ENCODE assay signal across 8 mouse cellular contexts in genomic region chr6:87582456-87582855, GRCm38 (mm10). TPM values are rescaled to one million over a fixed set of nuclear protein-coding genes. Genes with fewer than 3 reads are reported as not detected.
A peak's percentile ranks its signal among the peaks of the same experiment; 100 is the strongest.
DNase-seq lines count a peak whose midpoint lies in the region; ATAC-seq lines count a peak whose summit lies in the region.

No protein-coding gene starts in this region.

- peak overlapping the region; percentile 45; the same call in 1 of the 2 replicates for H3K27ac ChIP-seq in stomach, embryonic 14.5 days (ENCODE audit: low read length)
- no peak overlapping the region for H3K27ac ChIP-seq in hindbrain, embryonic 13.5 days
- H3K27ac ChIP-seq in hindbrain, embryonic 10.5 days = no peak overlapping the region

- 48% methylated on average over 6 of the region's 6 CpGs for WGBS in stomach, embryonic 14.5 days
- 82% methylated on average over 6 of the region's 6 CpGs for WGBS in hindbrain, embryonic 13.5 days
- 84% methylated on average over 6 of the region's 6 CpGs for WGBS in hindbrain, embryonic 10.5 days

- peaks cover 57% of the 10 kb centered on the region for H3K27me3 ChIP-seq in megakaryocyte, embryonic 14.5 days (replicated peaks)
- no peaks in the 10 kb centered on the region for H3K27me3 ChIP-seq in stomach, embryonic 14.5 days (ENCODE audit: control insufficient read depth, insufficient read depth, low read length)
- 0 out of 2 replicates have a peak, but pooled peaks cover 3% of the 10 kb centered on the region for H3K27me3 ChIP-seq in hindbrain, embryonic 13.5 days
- H3K27me3 ChIP-seq in hindbrain, embryonic 10.5 days (ENCODE audit: insufficient read depth, poor library complexity, severe bottlenecking) = peaks cover 10% of the 10 kb centered on the region; the same call in 1 of the 2 replicates

- peak overlapping the region; percentile 79 for H3K4me3 ChIP-seq in megakaryocyte, embryonic 14.5 days (replicated peaks)
- no peak overlapping the region for H3K4me3 ChIP-seq in stomach, embryonic 14.5 days (ENCODE audit: low read depth, low read length)
- no peak overlapping the region for H3K4me3 ChIP-seq in hindbrain, embryonic 13.5 days
- H3K4me3 ChIP-seq in hindbrain, embryonic 10.5 days = no peak overlapping the region

- H3K9ac ChIP-seq in stomach, embryonic 14.5 days (replicated peaks; ENCODE audit: low read depth, low read length) = no peak overlapping the region
- no peak overlapping the region for H3K9ac ChIP-seq in hindbrain, embryonic 13.5 days

- H3K9me3 ChIP-seq in megakaryocyte, embryonic 14.5 days = peaks cover 15% of the 10 kb centered on the region
- no peaks in the 10 kb centered on the region for H3K9me3 ChIP-seq in stomach, embryonic 14.5 days (ENCODE audit: control insufficient read depth, low read depth, low read length)
- no peaks in the 10 kb centered on the region for H3K9me3 ChIP-seq in hindbrain, embryonic 13.5 days
- no peaks in the 10 kb centered on the region for H3K9me3 ChIP-seq in hindbrain, embryonic 10.5 days

- peaks cover 56% of the 10 kb centered on the region for H3K4me1 ChIP-seq in megakaryocyte, embryonic 14.5 days
- H3K4me1 ChIP-seq in stomach, embryonic 14.5 days (ENCODE audit: control insufficient read depth, insufficient read depth, low read length) = 0 out of 2 replicates have a peak, but pooled peaks cover 4% of the 10 kb centered on the region
- peaks cover 7% of the 10 kb centered on the region; the same call in 1 of the 2 replicates for H3K4me1 ChIP-seq in hindbrain, embryonic 13.5 days (replicated peaks)
- H3K4me1 ChIP-seq in hindbrain, embryonic 10.5 days (replicated peaks) = peaks cover 10% of the 10 kb centered on the region

- peak; percentile 29 to 58 for DNase-seq in kidney, postnatal 4 days
- no peak for DNase-seq in hindbrain, embryonic 10.5 days (ENCODE audit: low spot score)
- no peak for DNase-seq in left cerebral cortex, adult 8-10 months (ENCODE audit: low spot score in 2 of 2)

- ATAC-seq in megakaryocyte, adult 5-6 weeks (ENCODE audit: poor library complexity, severe bottlenecking) = no peak
- peak; percentile 81 for ATAC-seq in granulocyte monocyte progenitor cell, adult 5-6 weeks (replicated peaks; ENCODE audit: poor library complexity, severe bottlenecking)
- ATAC-seq in stomach, embryonic 14.5 days (ENCODE audit: insufficient number of reproducible peaks, insufficient read depth, low FRiP score, low read depth) = peak; percentile 73
- ATAC-seq in hindbrain, embryonic 13.5 days (ENCODE audit: low FRiP score) = no peak

- no peak overlapping the region for H3K4me2 ChIP-seq in stomach, embryonic 14.5 days (replicated peaks; ENCODE audit: low read depth, low read length)
- H3K4me2 ChIP-seq in hindbrain, embryonic 13.5 days = no peak overlapping the region

- H3K36me3 ChIP-seq in megakaryocyte, embryonic 14.5 days (replicated peaks; ENCODE audit: low read length) = peaks cover 28% of the 10 kb centered on the region
- no peaks in the 10 kb centered on the region for H3K36me3 ChIP-seq in stomach, embryonic 14.5 days (ENCODE audit: control insufficient read depth, insufficient read depth, low read length)
- 0 out of 2 replicates have a peak, but pooled peaks cover 7% of the 10 kb centered on the region for H3K36me3 ChIP-seq in hindbrain, embryonic 13.5 days
- no peaks in the 10 kb centered on the region for H3K36me3 ChIP-seq in hindbrain, embryonic 10.5 days

RNA-seq across cellular contexts. Expression of gene Prokr1, which starts 8.1 kb away (rescaled TPM):
- 0.51 and 1.1 TPM in 2 replicates for polyA plus RNA-seq in megakaryocyte, embryonic 14.5 days (2012; ENCODE audit: insufficient read depth, low replicate concordance)
- total RNA-seq in megakaryocyte, adult 5-6 weeks (2015) = 0.11 and 0.29 TPM in 2 replicates
- total RNA-seq in megakaryocyte, adult 5-6 weeks (2017) = 0.08 and 0.26 TPM in 2 replicates
- total RNA-seq in granulocyte monocyte progenitor cell, adult 5-6 weeks (2014; fragmentation: Nextera tagmentation) = 0.15 and 1.6 TPM in 2 replicates
- 0.21 TPM in 1 of 2 replicates, not detected in the other for total RNA-seq in granulocyte monocyte progenitor cell, adult 5-6 weeks (2017)
- 2.2 and 2.6 TPM in 2 replicates for polyA plus RNA-seq in stomach, embryonic 14.5 days (2014; fragmentation: Nextera tagmentation; extraction: Ambion mirVana)
- 2.2 and 3.1 TPM in 2 replicates for polyA plus RNA-seq in hindbrain, embryonic 13.5 days (2015; fragmentation: Nextera tagmentation; extraction: Ambion mirVana)
- polyA plus RNA-seq in hindbrain, embryonic 10.5 days (2016; fragmentation: Nextera tagmentation; extraction: Ambion mirVana) = 1.9 and 3.6 TPM in 2 replicates
- under 1 TPM; 0.34 to 0.46 (median 0.40) TPM for total RNA-seq in left cerebral cortex, adult 8-10 months (2022)

RNA-seq across cellular contexts. Expression of gene Arhgap25, which starts 49.4 kb away (rescaled TPM):
- 8.3 TPM in 1 of 2 replicates, not detected in the other for polyA plus RNA-seq in megakaryocyte, embryonic 14.5 days (2012; ENCODE audit: insufficient read depth, low replicate concordance)
- 27.9 and 35.5 TPM in 2 replicates for total RNA-seq in megakaryocyte, adult 5-6 weeks (2015)
- 74.4 TPM in 2 replicates for total RNA-seq in megakaryocyte, adult 5-6 weeks (2017)
- 14.3 and 15.7 TPM in 2 replicates for total RNA-seq in granulocyte monocyte progenitor cell, adult 5-6 weeks (2014; fragmentation: Nextera tagmentation)
- 17.4 and 23.2 TPM in 2 replicates for total RNA-seq in granulocyte monocyte progenitor cell, adult 5-6 weeks (2017)
- 4.4 and 5.2 TPM in 2 replicates for polyA plus RNA-seq in stomach, embryonic 14.5 days (2014; fragmentation: Nextera tagmentation; extraction: Ambion mirVana)
- 1.6 and 2.4 TPM in 2 replicates for polyA plus RNA-seq in hindbrain, embryonic 13.5 days (2015; fragmentation: Nextera tagmentation; extraction: Ambion mirVana)
- 2.3 and 3.6 TPM in 2 replicates for polyA plus RNA-seq in hindbrain, embryonic 10.5 days (2016; fragmentation: Nextera tagmentation; extraction: Ambion mirVana)
- total RNA-seq in left cerebral cortex, adult 8-10 months (2022) = 10 to 100 TPM in 3 of 4 experiments, 1 to 10 TPM in 1; 10.0 to 13.5 (median 12.1) TPM

Comparison
In these comparisons a context has a peak if more than half of its experiments do, and no peak if none do; other contexts are left out.
1. ATAC-seq: peak in granulocyte monocyte progenitor cell, adult 5-6 weeks (single experiment) and stomach, embryonic 14.5 days (single experiment); none in megakaryocyte, adult 5-6 weeks (single experiment) and hindbrain, embryonic 13.5 days (single experiment).
2. DNase-seq: peak in kidney, postnatal 4 days (2 of 2); none in hindbrain, embryonic 10.5 days (single experiment) and left cerebral cortex, adult 8-10 months (0 of 2).